Mouse (Mus musculus): ENCODE measurements at regions not wholly inside any gene's neighbourhood (a gene's known extent, or its start where the extent isn't known, plus 50 kb on each side); places are given as distances from the start of the nearest gene placed in this dataset.

GRCm38 (mm10) chr1:154008593-154009310, 108.7 kb upstream of the Teddm2 start:
- TF ChIP-seq POLR2A (IDR thresholded peaks at IDR 0.05; ENCODE audit: insufficient read depth, low read depth, low read length) (no peak), CTCF (IDR thresholded peaks at IDR 0.05; ENCODE audit: insufficient read depth, low read depth, low read length) (no peak)
- Histone ChIP-seq H3K27ac (ENCODE audit: insufficient read depth, low read depth, low read length) (no peak overlapping the region), H3K4me3 (ENCODE audit: insufficient read depth, low read depth, low read length) (no peak overlapping the region), H3K4me1 (ENCODE audit: control insufficient read depth, insufficient read depth, low read length) (no peaks in the 10 kb centered on the region)
- WGBS, result 93% methylated on average over 11 of the region's 11 CpGs

GRCm38 (mm10) chr1:154010681-154011080, 110.7 kb upstream of the Teddm2 start:
- WGBS, result 88% methylated on average over 4 of the region's 4 CpGs
- Histone ChIP-seq H3K27ac (ENCODE audit: insufficient read depth, low read depth, low read length) (no peak overlapping the region), H3K4me1 (ENCODE audit: control insufficient read depth, insufficient read depth, low read length) (no peaks in the 10 kb centered on the region), H3K4me3 (ENCODE audit: insufficient read depth, low read depth, low read length) (no peak overlapping the region)
- TF ChIP-seq POLR2A (IDR thresholded peaks at IDR 0.05; ENCODE audit: insufficient read depth, low read depth, low read length) (no peak), CTCF (IDR thresholded peaks at IDR 0.05; ENCODE audit: insufficient read depth, low read depth, low read length) (no peak)

- H3K27ac ChIP-seq (ENCODE audit: insufficient read depth, low read depth, low read length), result no peak overlapping the region
- WGBS, result 72% methylated on average over 2 of the region's 2 CpGs
- H3K4me1 ChIP-seq (ENCODE audit: control insufficient read depth, insufficient read depth, low read length), result no peaks in the 10 kb centered on the region
- no peak overlapping the region for H3K4me3 ChIP-seq (ENCODE audit: insufficient read depth, low read depth, low read length)
- no peak for TF ChIP-seq POLR2A (IDR thresholded peaks at IDR 0.05; ENCODE audit: insufficient read depth, low read depth, low read length)
- TF ChIP-seq CTCF (IDR thresholded peaks at IDR 0.05; ENCODE audit: insufficient read depth, low read depth, low read length), result no peak
These were observed 116.5 kb upstream of the Teddm2 start for GRCm38 (mm10) chr1:154016516-154016915.

- no peaks in the 10 kb centered on the region for H3K4me1 ChIP-seq (ENCODE audit: control insufficient read depth, insufficient read depth, low read length)
- 70% methylated on average over 6 of the region's 6 CpGs for WGBS
- no peak overlapping the region for H3K27ac ChIP-seq (ENCODE audit: insufficient read depth, low read depth, low read length)
- TF ChIP-seq CTCF (IDR thresholded peaks at IDR 0.05; ENCODE audit: insufficient read depth, low read depth, low read length), result no peak
- no peak for TF ChIP-seq POLR2A (IDR thresholded peaks at IDR 0.05; ENCODE audit: insufficient read depth, low read depth, low read length)
- H3K4me3 ChIP-seq (ENCODE audit: insufficient read depth, low read depth, low read length), result no peak overlapping the region
These were observed 118.2 kb upstream of the Teddm2 start for GRCm38 (mm10) chr1:154018241-154018640.

GRCm38 (mm10) chr1:154024301-154024700, 124.3 kb upstream of the Teddm2 start:
- 93% methylated on average over 3 of the region's 3 CpGs for WGBS
- no peaks in the 10 kb centered on the region for H3K4me1 ChIP-seq (ENCODE audit: control insufficient read depth, insufficient read depth, low read length)
- no peak overlapping the region for H3K4me3 ChIP-seq (ENCODE audit: insufficient read depth, low read depth, low read length)
- H3K27ac ChIP-seq (ENCODE audit: insufficient read depth, low read depth, low read length), result no peak overlapping the region
- TF ChIP-seq CTCF (IDR thresholded peaks at IDR 0.05; ENCODE audit: insufficient read depth, low read depth, low read length) (no peak), POLR2A (IDR thresholded peaks at IDR 0.05; ENCODE audit: insufficient read depth, low read depth, low read length) (no peak)

- H3K27ac ChIP-seq (ENCODE audit: insufficient read depth, low read depth, low read length), result no peak overlapping the region
- WGBS, result 89% methylated on average over 4 of the region's 4 CpGs
- no peaks in the 10 kb centered on the region for H3K4me1 ChIP-seq (ENCODE audit: control insufficient read depth, insufficient read depth, low read length)
- H3K4me3 ChIP-seq (ENCODE audit: insufficient read depth, low read depth, low read length), result no peak overlapping the region
- TF ChIP-seq POLR2A (IDR thresholded peaks at IDR 0.05; ENCODE audit: insufficient read depth, low read depth, low read length) (no peak), CTCF (IDR thresholded peaks at IDR 0.05; ENCODE audit: insufficient read depth, low read depth, low read length) (no peak)
These were observed 127.3 kb upstream of the Teddm2 start for GRCm38 (mm10) chr1:154027303-154027702.

- WGBS, result 78% methylated on average over 3 of the region's 3 CpGs
- TF ChIP-seq POLR2A (IDR thresholded peaks at IDR 0.05; ENCODE audit: insufficient read depth, low read depth, low read length) (no peak), CTCF (IDR thresholded peaks at IDR 0.05; ENCODE audit: insufficient read depth, low read depth, low read length) (no peak)
- H3K4me3 ChIP-seq (ENCODE audit: insufficient read depth, low read depth, low read length), result no peak overlapping the region
- no peak overlapping the region for H3K27ac ChIP-seq (ENCODE audit: insufficient read depth, low read depth, low read length)
- H3K4me1 ChIP-seq (ENCODE audit: control insufficient read depth, insufficient read depth, low read length), result peaks cover 5% of the 10 kb centered on the region
These were observed 129.8 kb upstream of the Teddm2 start for GRCm38 (mm10) chr1:154029826-154030225.

- WGBS, result 19% methylated on average over 14 of the region's 14 CpGs
- no peak for TF ChIP-seq POLR2A (IDR thresholded peaks at IDR 0.05; ENCODE audit: insufficient read depth, low read depth, low read length)
- TF ChIP-seq CTCF (IDR thresholded peaks at IDR 0.05; ENCODE audit: insufficient read depth, low read depth, low read length), result peak; percentile 37; the same call in 1 of the 2 replicates
These were observed 132.7 kb upstream of the Teddm2 start for GRCm38 (mm10) chr1:154032669-154033099.

GRCm38 (mm10) chr1:154033958-154034606, 134.1 kb upstream of the Teddm2 start:
- peak overlapping the region; percentile 19; the same call in 1 of the 2 replicates for H3K27ac ChIP-seq (ENCODE audit: insufficient read depth, low read depth, low read length)
- TF ChIP-seq CTCF (IDR thresholded peaks at IDR 0.05; ENCODE audit: insufficient read depth, low read depth, low read length), result no peak
- no peak for TF ChIP-seq POLR2A (IDR thresholded peaks at IDR 0.05; ENCODE audit: insufficient read depth, low read depth, low read length)
- no peak overlapping the region for H3K4me3 ChIP-seq (ENCODE audit: insufficient read depth, low read depth, low read length)
- peaks cover 5% of the 10 kb centered on the region for H3K4me1 ChIP-seq (ENCODE audit: control insufficient read depth, insufficient read depth, low read length)
- WGBS, result 75% methylated on average over 13 of the region's 13 CpGs

More at GRCm38 (mm10) chr1:154032669-154033099, 132.7 kb upstream of the Teddm2 start:
- Histone ChIP-seq H3K4me3 (ENCODE audit: insufficient read depth, low read depth, low read length) (peak overlapping the region; percentile 12), H3K27ac (ENCODE audit: insufficient read depth, low read depth, low read length) (0 out of 2 replicates have a peak overlapping the region, but pooled peaks have one; percentile 6), H3K4me1 (ENCODE audit: control insufficient read depth, insufficient read depth, low read length) (peaks cover 5% of the 10 kb centered on the region)
